Mouse (Mus musculus) MEL (cell line): ENCODE data around the gene Urah.

Experiments used
- CHD1 ChIP-seq: IDR thresholded peaks from 2 replicates; pipeline ENCODE4 v1.6.1; 2012; ENCODE audit warnings: low read depth, mild to moderate bottlenecking, inconsistent platforms, low read length, improper control_type of control experiment
- CTCF ChIP-seq, 3 experiments: IDR thresholded peaks in 2 of 3; conservative IDR thresholded peaks in 1 of 3; 2 replicates each; pipeline ENCODE4 v1.5.1; 2011 to 2012; ENCODE audit warnings: low read length in 3 of 3, low read depth in 2 of 3, mild to moderate bottlenecking in 2 of 3, improper control_type of control experiment in 1 of 3, inconsistent platforms in 1 of 3, mixed read lengths in 1 of 3, moderate library complexity in 1 of 3; ENCODE audit not compliant: control insufficient read depth in 1 of 3, insufficient read depth in 1 of 3, poor library complexity in 1 of 3, severe bottlenecking in 1 of 3
- E2F4 ChIP-seq: IDR thresholded peaks from 2 replicates; pipeline ENCODE4 v1.6.1; 2011; ENCODE audit warnings: low read depth, low read length, improper control_type of control experiment, borderline replicate concordance
- MXI1 ChIP-seq: IDR thresholded peaks from 2 replicates; pipeline ENCODE4 v1.6.1; 2011; ENCODE audit warnings: mild to moderate bottlenecking, low read depth, low read length, improper control_type of control experiment
- NRF1 ChIP-seq: IDR thresholded peaks from 2 replicates; pipeline ENCODE4 v1.6.1; 2014; ENCODE audit warnings: low read depth, mild to moderate bottlenecking, inconsistent platforms, low read length, improper control_type of control experiment, moderate library complexity; ENCODE audit not compliant: poor library complexity, insufficient read depth, severe bottlenecking
- POLR2A ChIP-seq, 2 experiments: IDR thresholded peaks; 2 replicates each; pipeline ENCODE4 v1.6.1; 2011 to 2012; ENCODE audit warnings: low read length in 2 of 2, mild to moderate bottlenecking in 2 of 2, control low read depth in 1 of 2, improper control_type of control experiment in 1 of 2, low read depth in 1 of 2, moderate library complexity in 1 of 2; ENCODE audit not compliant: control insufficient read depth in 1 of 2, insufficient read depth in 1 of 2, poor library complexity in 1 of 2
- TAL1 ChIP-seq: IDR thresholded peaks from 2 replicates; pipeline ENCODE4 v1.6.1; 2012; ENCODE audit warnings: mild to moderate bottlenecking, inconsistent platforms, low read length, moderate library complexity, mixed read lengths
- TBP ChIP-seq: IDR thresholded peaks from 2 replicates; pipeline ENCODE4 v1.8.0; 2011; ENCODE audit warnings: low read depth, low read length, improper control_type of control experiment
- TCF12 ChIP-seq: IDR thresholded peaks from 2 replicates; pipeline ENCODE4 v1.6.1; 2014; ENCODE audit warnings: low read depth, mild to moderate bottlenecking, inconsistent platforms, low read length, improper control_type of control experiment, moderate library complexity

- TF ChIP-seq CTCF (IDR thresholded peaks at IDR 0.05 in 2 of 3, conservative IDR thresholded peaks at IDR 0.05 in 1 of 3; ENCODE audit: control insufficient read depth in 1 of 3, insufficient read depth in 1 of 3, low read depth in 2 of 3, low read length in 3 of 3, poor library complexity in 1 of 3, severe bottlenecking in 1 of 3) (peak; percentile 70 to 90 (median 75)), TCF12 (no peak), NRF1 (no peak), CHD1 (no peak), TAL1 (no peak), E2F4 (no peak), POLR2A (IDR thresholded peaks at IDR 0.05; ENCODE audit: control insufficient read depth in 1 of 2, insufficient read depth in 1 of 2, low read depth in 1 of 2, low read length in 2 of 2, poor library complexity in 1 of 2) (no peak), MXI1 (no peak), TBP (no peak)
These were observed 29.1 kb upstream of the Urah start for GRCm38 (mm10) chr7:140805704-140806103.
